Mouse (Mus musculus) midbrain, embryonic 16.5 days (tissue): Measurements from ENCODE around the gene Supt20. TPM values are rescaled to one million over a fixed set of nuclear protein-coding genes. Genes with fewer than 3 reads are reported as not detected.

ENCODE experiments used
- ATAC-seq: fragments of 200-750 bp; cut with Nextera tagmentation; 2 replicates; pipeline ENCODE4 v1.8.0; 2017; ENCODE audit warnings: moderate TSS enrichment
- H3K27ac ChIP-seq: fragments of 300-500 bp; sonication (generic); 2 replicates; pipeline ENCODE4 v1.5.1; 2014; ENCODE audit warnings: mild to moderate bottlenecking, low read length, mixed read lengths
- H3K27me3 ChIP-seq: fragments of 300-500 bp; sonication (generic); 2 replicates; pipeline ENCODE4 v1.6.1; 2014; ENCODE audit warnings: low read depth, low read length, mixed read lengths; ENCODE audit not compliant: control insufficient read depth, insufficient read depth
- H3K36me3 ChIP-seq: fragments of 300-500 bp; sonication (generic); 2 replicates; pipeline ENCODE4 v1.6.1; 2014; ENCODE audit warnings: mild to moderate bottlenecking, low read length, moderate library complexity, mixed read lengths; ENCODE audit not compliant: control insufficient read depth, insufficient read depth
- H3K4me1 ChIP-seq: fragments of 300-500 bp; sonication (generic); 2 replicates; pipeline ENCODE4 v1.6.1; 2014; ENCODE audit warnings: mild to moderate bottlenecking, low read length, mixed read lengths; ENCODE audit not compliant: control insufficient read depth, insufficient read depth
- H3K4me2 ChIP-seq: fragments of 300-500 bp; sonication (generic); 2 replicates; pipeline ENCODE4 v1.6.1; 2014; ENCODE audit warnings: mild to moderate bottlenecking, low read length, mixed read lengths
- H3K4me3 ChIP-seq: fragments of 300-500 bp; sonication (generic); 2 replicates; pipeline ENCODE4 v1.5.1; 2014; ENCODE audit warnings: low read depth, mild to moderate bottlenecking, low read length, moderate library complexity, mixed read lengths
- H3K9ac ChIP-seq: fragments of 300-500 bp; sonication (generic); 2 replicates; pipeline ENCODE4 v1.6.1; 2014; ENCODE audit warnings: low read depth, low read length, mixed read lengths
- H3K9me3 ChIP-seq: fragments of 300-500 bp; sonication (generic); replicated peaks from 2 replicates; pipeline ENCODE4 v1.6.1; 2014; ENCODE audit warnings: mild to moderate bottlenecking, low read length, mixed read lengths; ENCODE audit not compliant: control insufficient read depth, poor library complexity, severe bottlenecking
- WGBS: fragments of 180-500 bp; shearing (Covaris S2); extraction: QIAGEN DNeasy Blood & Tissue Kit; methylation state at CpG from one replicate; pipeline ENCODE4 v1.1.7; 2014; 5-methylcytosine and 5-hydroxymethylcytosine counted together
- polyA plus RNA-seq: library from polyadenylated mRNA; unstranded; fragments of >200 nt; fragmentation: Nextera tagmentation; extraction: Ambion mirVana; gene quantifications from 2 replicates; pipeline ENCODE4 v1.2.1, GENCODE M21; 2015

Gene Supt20
- polyA plus RNA-seq: 89.9 and 97.6 TPM in 2 replicates

DNA sequence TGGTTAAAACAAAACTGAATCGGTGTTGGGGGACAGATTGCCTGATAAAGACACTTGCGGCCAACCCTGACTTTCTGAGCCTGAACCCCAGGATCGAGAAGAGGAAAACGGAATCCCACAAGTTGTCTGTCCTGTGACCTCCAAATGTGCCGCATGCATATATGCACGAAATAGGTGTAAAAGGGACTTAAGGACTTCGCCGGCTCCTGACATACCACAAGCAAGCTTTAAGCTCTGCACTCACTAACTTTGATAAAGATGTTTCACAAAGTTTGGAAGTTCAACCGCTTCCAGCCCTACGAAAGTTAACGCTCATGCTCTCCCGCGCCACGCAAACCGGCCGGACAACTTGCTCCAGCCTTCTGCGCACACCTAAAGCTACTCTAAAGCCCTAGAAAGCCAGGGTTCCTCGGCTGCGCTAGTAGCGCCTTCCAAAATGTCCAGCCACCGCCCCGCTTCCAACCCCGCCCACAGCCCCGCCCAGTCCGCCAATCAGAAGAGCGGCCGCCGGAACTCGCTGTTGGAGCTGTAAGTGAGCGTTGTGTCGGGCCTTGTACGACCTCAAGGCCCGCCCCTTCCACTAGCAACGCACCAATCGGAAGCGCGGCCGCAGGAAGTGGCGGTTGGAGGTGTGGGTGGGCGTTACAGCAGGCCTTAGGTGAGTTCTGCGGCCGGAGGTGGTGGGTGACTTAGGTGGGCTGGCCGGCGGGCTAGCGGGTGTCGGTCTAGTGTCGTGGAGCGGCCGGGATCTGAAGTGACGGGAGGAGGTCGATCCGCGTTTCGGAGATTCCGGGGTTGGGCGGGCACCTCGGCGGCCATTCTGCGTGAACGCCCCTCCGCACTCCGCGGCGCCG, at the start of gene Supt20:
TSS of gene Supt20 (plus strand) at position 606 of the 854 bp plus-strand sequence.
- peak; percentile 99 for ATAC-seq
- peak within 1 kb of the TSS; percentile 82 for H3K4me2 ChIP-seq
- peak within 1 kb of the TSS; percentile 77 for H3K27ac ChIP-seq
- peak within 1 kb of the TSS; percentile 66 for H3K4me3 ChIP-seq
- no peaks in the 10 kb centered on the region for H3K36me3 ChIP-seq
- peak within 1 kb of the TSS; percentile 74 for H3K9ac ChIP-seq
- 2% methylated on average over 65 of the region's 65 CpGs for whole genome bisulfite sequencing
- no peaks in the 10 kb centered on the region for H3K9me3 ChIP-seq
- peaks cover 5% of the 10 kb centered on the region for H3K4me1 ChIP-seq
- H3K27me3 ChIP-seq: no peaks in the 10 kb centered on the region; the same call in 1 of the 2 replicates

- 88% methylated on average over 1 of the region's 1 CpGs for WGBS
- Histone ChIP-seq H3K9me3 (no peaks in the 10 kb centered on the region), H3K27ac (no peak overlapping the region), H3K4me1 (no peaks in the 10 kb centered on the region), H3K36me3 (no peaks in the 10 kb centered on the region), H3K9ac (no peak overlapping the region), H3K4me3 (no peak overlapping the region), H3K4me2 (no peak overlapping the region), H3K27me3 (no peaks in the 10 kb centered on the region)
- no peak for ATAC-seq
Measured at GRCm38 (mm10) chr3:54642851-54643250, 49.8 kb upstream of the Supt20 start.

DNA sequence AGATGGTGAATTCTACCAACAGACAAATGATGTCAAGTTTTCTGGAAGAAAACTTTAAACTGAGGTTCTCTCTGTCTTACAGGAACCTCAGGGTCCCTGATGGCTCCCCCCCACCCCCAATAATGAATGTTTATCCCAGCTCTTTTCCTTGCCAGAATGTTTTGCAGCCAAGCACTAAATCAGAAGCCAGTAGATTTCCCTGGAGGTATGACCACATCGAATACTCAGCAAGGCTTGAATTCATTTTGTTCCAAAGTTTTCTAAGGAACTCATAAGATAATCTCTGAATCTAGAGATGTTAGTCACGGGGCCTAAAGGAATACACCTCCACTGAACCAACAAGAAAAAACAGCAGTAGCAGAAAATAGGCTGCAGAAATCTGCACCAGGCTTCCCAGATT, 45.0 kb upstream of the Supt20 start:
- H3K27me3 ChIP-seq: no peaks in the 10 kb centered on the region
- H3K27ac ChIP-seq: no peak overlapping the region
- no peaks in the 10 kb centered on the region for H3K9me3 ChIP-seq
- no peak overlapping the region for H3K4me2 ChIP-seq
- ATAC-seq: no peak
- H3K4me3 ChIP-seq: no peak overlapping the region
- no peaks in the 10 kb centered on the region for H3K36me3 ChIP-seq
- H3K9ac ChIP-seq: no peak overlapping the region
- 58% methylated on average over 2 of the region's 2 CpGs for WGBS
- H3K4me1 ChIP-seq: no peaks in the 10 kb centered on the region

DNA sequence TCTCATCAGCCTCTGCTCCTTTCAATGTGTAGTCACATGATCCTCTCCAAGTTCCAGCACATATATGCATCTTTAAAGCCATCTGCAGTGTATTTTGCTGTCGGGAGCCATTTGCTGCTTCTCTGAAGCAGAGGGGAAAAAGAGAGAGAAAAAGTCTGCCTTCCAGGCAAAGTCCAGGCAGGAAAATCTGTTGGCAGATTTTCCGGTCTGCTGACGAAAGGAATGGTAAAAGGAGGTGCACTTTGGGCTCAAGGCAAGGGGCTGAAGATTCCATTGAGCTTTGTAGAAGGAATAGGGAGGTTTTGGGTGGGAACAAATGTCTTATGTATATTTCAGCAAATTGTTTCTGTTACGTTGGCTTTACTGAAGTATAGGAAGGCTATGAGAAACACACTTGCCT, 41.0 kb upstream of the Supt20 start:
- ATAC-seq: no peak
- Histone ChIP-seq H3K27me3 (no peaks in the 10 kb centered on the region), H3K36me3 (no peaks in the 10 kb centered on the region), H3K9me3 (no peaks in the 10 kb centered on the region), H3K4me2 (no peak overlapping the region), H3K9ac (no peak overlapping the region), H3K4me3 (no peak overlapping the region), H3K4me1 (no peaks in the 10 kb centered on the region), H3K27ac (no peak overlapping the region)
- WGBS: 64% methylated on average over 4 of the region's 4 CpGs

DNA sequence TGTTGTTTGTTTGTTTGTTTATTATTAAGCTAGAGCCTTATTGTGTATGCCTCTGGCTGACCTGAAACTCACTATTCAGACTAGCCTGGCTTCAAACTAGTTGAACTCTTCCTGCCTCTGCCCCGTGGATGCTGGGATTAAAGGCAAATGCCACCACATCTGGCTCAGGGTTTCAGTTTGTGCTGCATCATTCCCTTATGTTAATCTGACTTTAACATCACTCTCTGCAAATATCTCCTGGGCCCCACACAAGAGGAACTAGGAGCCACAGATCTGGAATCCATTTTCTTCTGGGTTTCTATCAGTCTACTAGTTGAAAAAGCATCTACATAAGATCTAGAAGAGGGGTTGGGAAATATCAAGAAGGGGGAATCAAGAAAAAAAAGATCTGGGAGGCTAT, 38.4 kb upstream of the Supt20 start:
- no peaks in the 10 kb centered on the region for H3K36me3 ChIP-seq
- no peak overlapping the region for H3K4me3 ChIP-seq
- 82% methylated on average over 1 of the region's 1 CpGs for WGBS
- H3K27ac ChIP-seq: no peak overlapping the region
- H3K9ac ChIP-seq: no peak overlapping the region
- peaks cover 1% of the 10 kb centered on the region; the same call in 1 of the 2 replicates for H3K9me3 ChIP-seq
- no peaks in the 10 kb centered on the region for H3K27me3 ChIP-seq
- H3K4me2 ChIP-seq: no peak overlapping the region
- no peak for ATAC-seq
- H3K4me1 ChIP-seq: no peaks in the 10 kb centered on the region

DNA sequence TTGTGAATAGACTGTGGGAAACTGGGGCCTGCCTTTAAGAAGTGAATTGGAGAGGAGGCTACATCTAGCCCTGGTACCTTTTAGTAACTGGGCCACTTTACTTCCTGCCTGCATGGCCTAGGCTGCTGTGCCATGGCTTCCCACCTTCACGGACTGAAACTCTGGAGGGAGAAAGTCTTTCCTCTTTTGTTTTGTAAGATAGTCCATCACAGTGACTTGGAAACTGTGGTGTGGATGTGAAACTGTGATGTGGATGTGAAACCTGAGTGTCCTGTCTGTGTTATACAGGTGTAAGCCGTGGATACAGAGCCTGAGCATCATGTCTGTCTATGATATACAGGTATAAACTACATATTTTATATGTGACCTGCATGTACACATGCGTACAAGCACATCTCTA, 35.5 kb upstream of the Supt20 start:
- H3K4me3 ChIP-seq: no peak overlapping the region
- H3K9ac ChIP-seq: no peak overlapping the region
- H3K36me3 ChIP-seq: no peaks in the 10 kb centered on the region
- no peak for ATAC-seq
- no peak overlapping the region for H3K27ac ChIP-seq
- H3K9me3 ChIP-seq: peaks cover 5% of the 10 kb centered on the region; the same call in 1 of the 2 replicates
- H3K4me1 ChIP-seq: no peaks in the 10 kb centered on the region
- 72% methylated on average over 3 of the region's 3 CpGs for WGBS
- H3K4me2 ChIP-seq: no peak overlapping the region
- no peaks in the 10 kb centered on the region for H3K27me3 ChIP-seq

DNA sequence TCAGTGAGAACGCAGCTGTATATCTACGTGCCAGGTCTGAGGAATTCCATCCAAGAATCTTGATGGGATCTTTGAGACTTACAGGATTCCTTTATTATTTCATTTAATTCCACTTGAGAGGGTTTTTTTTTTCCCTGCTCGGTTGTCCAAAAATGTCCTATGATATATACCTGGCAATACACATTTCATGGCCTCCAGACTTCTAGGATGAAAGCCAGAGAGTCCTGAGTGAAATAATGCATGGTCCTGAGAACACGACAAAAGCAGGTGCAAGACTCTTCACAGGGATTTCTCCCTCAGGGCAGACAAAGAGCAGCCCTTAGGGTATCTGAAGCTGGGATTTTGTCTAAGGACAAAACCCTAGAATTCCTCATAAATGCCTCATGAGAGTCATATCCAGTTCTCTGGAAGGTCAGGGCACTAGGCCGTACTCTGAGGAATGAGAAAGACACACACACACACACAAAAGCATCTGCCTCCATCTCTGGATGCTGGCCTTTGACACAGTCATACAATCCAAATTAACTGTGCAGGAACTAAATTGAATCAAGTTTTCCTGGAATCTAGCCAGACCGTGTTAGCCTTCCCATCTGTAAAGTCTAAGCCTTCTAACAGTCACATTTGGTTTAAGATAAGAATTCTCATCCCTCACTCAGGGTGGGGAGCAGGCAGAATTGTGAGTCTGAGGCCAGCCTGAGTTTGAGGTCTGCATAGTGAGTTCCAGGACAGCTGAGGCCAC, 34.5 kb upstream of the Supt20 start:
- no peak for ATAC-seq
- H3K9me3 ChIP-seq: peaks cover 5% of the 10 kb centered on the region; the same call in 1 of the 2 replicates
- no peak overlapping the region for H3K4me2 ChIP-seq
- no peaks in the 10 kb centered on the region for H3K27me3 ChIP-seq
- WGBS: 78% methylated on average over 6 of the region's 6 CpGs
- no peaks in the 10 kb centered on the region for H3K4me1 ChIP-seq
- no peaks in the 10 kb centered on the region for H3K36me3 ChIP-seq
- H3K27ac ChIP-seq: no peak overlapping the region
- H3K4me3 ChIP-seq: no peak overlapping the region
- no peak overlapping the region for H3K9ac ChIP-seq

DNA sequence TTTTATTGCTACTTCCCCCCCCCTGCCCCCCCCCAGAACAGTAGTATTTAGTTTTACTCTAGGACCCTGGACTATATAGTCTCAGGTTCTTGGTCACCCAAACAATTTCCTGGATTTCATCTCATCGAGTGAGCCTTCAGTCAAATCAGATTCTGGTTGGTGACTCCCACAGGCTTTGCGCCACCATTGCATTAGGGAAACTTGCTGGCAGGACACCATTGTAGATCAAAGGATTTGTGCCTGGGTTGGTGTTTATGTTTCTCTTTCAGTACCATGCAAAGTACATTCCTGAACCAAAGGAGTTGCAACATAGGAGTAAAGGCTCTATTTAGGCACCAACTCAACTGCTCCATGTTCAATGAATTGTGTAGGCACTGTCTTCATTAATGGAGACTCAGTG, 32.9 kb upstream of the Supt20 start:
- H3K4me1 ChIP-seq: no peaks in the 10 kb centered on the region
- H3K9ac ChIP-seq: no peak overlapping the region
- H3K9me3 ChIP-seq: peaks cover 5% of the 10 kb centered on the region; the same call in 1 of the 2 replicates
- no peak overlapping the region for H3K27ac ChIP-seq
- ATAC-seq: no peak
- no peak overlapping the region for H3K4me3 ChIP-seq
- no peaks in the 10 kb centered on the region for H3K27me3 ChIP-seq
- 90% methylated on average over 2 of the region's 2 CpGs for WGBS
- no peaks in the 10 kb centered on the region for H3K36me3 ChIP-seq
- H3K4me2 ChIP-seq: no peak overlapping the region

GRCm38 (mm10) chr3:54662411-54662810, 30.2 kb upstream of the Supt20 start:
- Histone ChIP-seq H3K27me3 (no peaks in the 10 kb centered on the region), H3K4me1 (no peaks in the 10 kb centered on the region), H3K36me3 (no peaks in the 10 kb centered on the region), H3K4me3 (no peak overlapping the region), H3K4me2 (no peak overlapping the region), H3K9me3 (peaks cover 5% of the 10 kb centered on the region; the same call in 1 of the 2 replicates), H3K9ac (no peak overlapping the region), H3K27ac (no peak overlapping the region)
- 63% methylated on average over 5 of the region's 5 CpGs for WGBS
- ATAC-seq: no peak
